Mouse (Mus musculus) forebrain, postnatal 0 days (tissue): ENCODE measurements at regions not wholly inside any gene's neighbourhood (a gene's known extent, or its start where the extent isn't known, plus 50 kb on each side); places are given as distances from the start of the nearest gene placed in this dataset.
A peak's percentile ranks its signal among the peaks of the same experiment; 100 is the strongest.
"Not testable (repeated sequence)": the region's sequence is repeated elsewhere in the genome, so short reads cannot be mapped to it uniquely, and the experiment has no call there.

Experiments used
- ATAC-seq: fragments of 200-750 bp; cut with Nextera tagmentation; 2 replicates; pipeline ENCODE4 v1.8.0; 2017; ENCODE audit warnings: mild to moderate bottlenecking, moderate library complexity
- DNase-seq: peaks from one replicate; pipeline ENCODE4 v3.0.0-alpha.2; 2015
- H3K27ac ChIP-seq: fragments of 300-500 bp; sonication (generic); 2 replicates; pipeline ENCODE4 v1.5.1; 2014; ENCODE audit warnings: low read depth, mild to moderate bottlenecking, antibody characterized with exemption, low read length, moderate library complexity, mixed read lengths
- H3K27me3 ChIP-seq: fragments of 300-500 bp; sonication (generic); 2 replicates; pipeline ENCODE4 v1.6.1; 2014; ENCODE audit warnings: mild to moderate bottlenecking, low read length, mixed read lengths; ENCODE audit not compliant: insufficient read depth
- H3K36me3 ChIP-seq: fragments of 300-500 bp; sonication (generic); 2 replicates; pipeline ENCODE4 v1.6.1; 2014; ENCODE audit warnings: mild to moderate bottlenecking, moderate library complexity; ENCODE audit not compliant: insufficient read depth
- H3K4me1 ChIP-seq: fragments of 300-500 bp; sonication (generic); 2 replicates; pipeline ENCODE4 v1.6.1; 2014; ENCODE audit warnings: antibody characterized with exemption; ENCODE audit not compliant: insufficient read depth
- H3K4me2 ChIP-seq: fragments of 300-500 bp; sonication (generic); 2 replicates; pipeline ENCODE4 v1.6.1; 2014; ENCODE audit warnings: low read depth, mild to moderate bottlenecking, moderate library complexity
- H3K4me3 ChIP-seq: fragments of 300-500 bp; sonication (generic); 2 replicates; pipeline ENCODE4 v1.5.1; 2014; ENCODE audit warnings: low read depth, low read length, mixed read lengths
- H3K9ac ChIP-seq: fragments of 300-500 bp; sonication (generic); 2 replicates; pipeline ENCODE4 v1.6.1; 2014; ENCODE audit warnings: mild to moderate bottlenecking
- H3K9me3 ChIP-seq: fragments of 300-500 bp; sonication (generic); 2 replicates; pipeline ENCODE4 v1.6.1; 2016; ENCODE audit warnings: low read length
- CTCF ChIP-seq: sonication (generic); IDR thresholded peaks from 2 replicates; pipeline ENCODE4 v1.5.1; 2016; ENCODE audit warnings: antibody characterized with exemption, control low read depth, low read depth
- WGBS: fragments of 180-500 bp; shearing (Covaris S2); extraction: QIAGEN DNeasy Blood & Tissue Kit; methylation state at CpG from one replicate; pipeline ENCODE4 v1.1.7; 2014; 5-methylcytosine and 5-hydroxymethylcytosine counted together

GRCm38 (mm10) chr17:91466822-91467221, 374.0 kb upstream of the Nrxn1 start:
- 94% methylated on average over 8 of the region's 8 CpGs for WGBS
- Histone ChIP-seq H3K4me3 (no peak overlapping the region), H3K27me3 (no peaks in the 10 kb centered on the region), H3K9me3 (no peaks in the 10 kb centered on the region), H3K9ac (no peak overlapping the region), H3K4me1 (no peaks in the 10 kb centered on the region), H3K4me2 (no peak overlapping the region), H3K27ac (no peak overlapping the region), H3K36me3 (no peaks in the 10 kb centered on the region)
- no peak for TF ChIP-seq CTCF
- DNase-seq (no peak), ATAC-seq (no peak)

GRCm38 (mm10) chr17:91451711-91452110, 358.8 kb upstream of the Nrxn1 start:
- Histone ChIP-seq H3K9ac (no peak overlapping the region), H3K27me3 (no peaks in the 10 kb centered on the region), H3K36me3 (no peaks in the 10 kb centered on the region), H3K4me2 (no peak overlapping the region), H3K4me3 (no peak overlapping the region), H3K4me1 (no peaks in the 10 kb centered on the region), H3K27ac (no peak overlapping the region), H3K9me3 (no peaks in the 10 kb centered on the region)
- no peak for TF ChIP-seq CTCF
- DNase-seq (peak; percentile 57), ATAC-seq (peak; percentile 80)

- DNase-seq, H3K9me3 ChIP-seq, H3K4me2 ChIP-seq, H3K9ac ChIP-seq, H3K27ac ChIP-seq, H3K4me1 ChIP-seq, ATAC-seq, H3K36me3 ChIP-seq, H3K27me3 ChIP-seq, H3K4me3 ChIP-seq: not testable (repeated sequence)
- 92% methylated on average over 8 of the region's 8 CpGs for WGBS
Measured at GRCm38 (mm10) chr17:91431780-91432720, 339.2 kb upstream of the Nrxn1 start.

GRCm38 (mm10) chr17:91430351-91430750, 337.5 kb upstream of the Nrxn1 start:
- Histone ChIP-seq H3K27ac (no peak overlapping the region), H3K4me3 (no peak overlapping the region), H3K27me3 (no peaks in the 10 kb centered on the region), H3K4me2 (no peak overlapping the region), H3K36me3 (no peaks in the 10 kb centered on the region), H3K9ac (no peak overlapping the region), H3K4me1 (no peaks in the 10 kb centered on the region), H3K9me3 (no peaks in the 10 kb centered on the region)
- TF ChIP-seq CTCF: no peak
- WGBS: 83% methylated on average over 1 of the region's 1 CpGs
- no peak for ATAC-seq
- no peak for DNase-seq

- peak; percentile 56 for ATAC-seq
- H3K4me3 ChIP-seq: no peak overlapping the region
- DNase-seq: peak; percentile 62
Measured at GRCm38 (mm10) chr17:91425120-91425519, 332.2 kb upstream of the Nrxn1 start.

GRCm38 (mm10) chr17:91418582-91418981, 325.7 kb upstream of the Nrxn1 start:
- no peak for TF ChIP-seq CTCF
- no peak overlapping the region for H3K27ac ChIP-seq
- no peaks in the 10 kb centered on the region for H3K4me1 ChIP-seq
- no peak overlapping the region for H3K9ac ChIP-seq
- H3K9me3 ChIP-seq: no peaks in the 10 kb centered on the region
- no peaks in the 10 kb centered on the region for H3K27me3 ChIP-seq
- ATAC-seq (no peak), DNase-seq (no peak)
- WGBS: 68% methylated on average over 1 of the region's 1 CpGs
- no peak overlapping the region for H3K4me3 ChIP-seq
- no peaks in the 10 kb centered on the region for H3K36me3 ChIP-seq
- H3K4me2 ChIP-seq: no peak overlapping the region

More at GRCm38 (mm10) chr17:91425120-91425519, 332.2 kb upstream of the Nrxn1 start:
- Histone ChIP-seq H3K4me2 (no peak overlapping the region), H3K9me3 (no peaks in the 10 kb centered on the region), H3K9ac (no peak overlapping the region), H3K36me3 (no peaks in the 10 kb centered on the region), H3K27me3 (no peaks in the 10 kb centered on the region), H3K4me1 (no peaks in the 10 kb centered on the region), H3K27ac (no peak overlapping the region)
- 80% methylated on average over 1 of the region's 1 CpGs for WGBS
- TF ChIP-seq CTCF: no peak

GRCm38 (mm10) chr17:91390969-91391764, 298.3 kb upstream of the Nrxn1 start:
- Histone ChIP-seq H3K4me1 (no peaks in the 10 kb centered on the region), H3K9ac (no peak overlapping the region), H3K36me3 (no peaks in the 10 kb centered on the region), H3K4me2 (no peak overlapping the region), H3K4me3 (no peak overlapping the region), H3K9me3 (no peaks in the 10 kb centered on the region), H3K27me3 (no peaks in the 10 kb centered on the region), H3K27ac (no peak overlapping the region)
- ATAC-seq (no peak), DNase-seq (no peak)
- no peak for TF ChIP-seq CTCF
- 88% methylated on average over 2 of the region's 2 CpGs for WGBS

GRCm38 (mm10) chr17:91389937-91390623, 297.2 kb upstream of the Nrxn1 start:
- not testable (repeated sequence) for ATAC-seq, H3K4me1 ChIP-seq, H3K4me3 ChIP-seq, H3K27me3 ChIP-seq, H3K4me2 ChIP-seq, H3K9ac ChIP-seq, H3K9me3 ChIP-seq, H3K27ac ChIP-seq, H3K36me3 ChIP-seq, DNase-seq
- WGBS: 83% methylated on average over 9 of the region's 9 CpGs
